Mouse (Mus musculus): ENCODE data around the gene Chga.

DNA sequence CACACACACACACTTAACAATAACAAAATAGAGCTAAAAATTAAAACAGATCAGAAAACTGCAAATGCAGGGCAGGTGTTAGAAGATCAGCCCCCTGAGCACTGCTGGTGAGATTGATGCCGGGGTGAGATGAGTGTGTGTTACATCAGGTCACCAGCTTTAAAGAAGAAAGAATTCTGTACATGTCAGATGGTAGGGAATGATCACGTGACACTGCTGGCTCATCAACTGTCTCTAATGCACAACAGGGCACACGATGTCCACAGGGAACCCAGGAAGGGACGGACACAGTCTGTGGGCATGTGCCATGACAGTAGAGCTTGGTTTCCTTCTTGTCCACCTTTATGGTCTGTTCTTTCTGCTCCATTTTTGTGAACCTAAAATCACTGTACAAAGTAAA lies 38.6 kb upstream of the Chga start:
- TF ChIP-seq CTCF (IDR thresholded peaks at IDR 0.05; ENCODE audit: borderline replicate concordance, control insufficient read depth, extremely low read depth, insufficient read depth, low read length, poor library complexity) = no peak
- TF ChIP-seq POLR2A (IDR thresholded peaks at IDR 0.05; ENCODE audit: control insufficient read depth, extremely low read depth, insufficient read depth, low read length, poor library complexity) = no peak
